Mouse (Mus musculus): ENCODE measurements around the gene Etfb. TPM values are rescaled to one million over a fixed set of nuclear protein-coding genes. Genes with fewer than 3 reads are reported as not detected.

Etfb gene
- polyA plus RNA-seq, 1 experiment from 2014 or later = 232 TPM

DNA sequence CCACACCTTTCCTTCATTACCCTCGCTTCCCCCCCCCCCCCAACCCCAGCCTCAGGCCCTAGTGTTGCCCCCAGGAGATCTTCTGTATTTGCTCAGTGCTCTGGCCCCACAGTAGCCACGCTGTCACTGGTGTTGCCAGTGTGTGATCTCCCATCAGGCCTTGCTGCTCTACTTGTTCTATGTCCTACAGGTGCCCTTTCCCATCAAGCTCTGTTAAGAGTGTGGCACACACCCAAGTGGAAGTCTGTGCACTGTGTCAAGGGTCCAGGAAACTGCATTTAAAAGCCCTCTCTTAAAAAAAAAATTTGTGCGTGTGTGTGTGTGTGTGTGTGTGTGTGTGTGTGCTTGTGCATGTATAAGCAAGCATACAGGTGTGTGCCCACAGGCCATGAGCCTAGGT, 4.4 kb downstream of the Etfb start:
- DNase-seq (ENCODE audit: low spot score) = no peak

DNA sequence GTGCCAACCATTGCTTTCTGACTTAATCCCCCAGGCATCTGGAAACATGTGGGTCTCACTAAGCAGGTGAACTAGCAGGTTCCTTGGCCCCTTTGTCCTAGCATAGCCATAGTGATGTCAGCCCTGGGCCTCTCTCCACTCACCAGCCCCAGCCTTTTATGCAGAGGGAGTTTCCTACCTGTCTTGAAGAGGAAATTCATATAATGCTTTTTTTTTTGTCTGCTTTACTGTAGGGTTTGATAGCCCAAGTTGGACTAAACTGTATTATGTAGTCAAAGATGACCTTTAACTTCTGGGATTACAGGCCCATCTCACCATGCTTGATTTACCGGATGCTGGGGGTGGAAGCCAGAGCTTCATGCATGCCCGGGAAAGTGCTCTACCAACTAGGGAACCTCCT, 5.9 kb downstream of the Etfb start:
- DNase-seq (ENCODE audit: low spot score) = no peak

DNA sequence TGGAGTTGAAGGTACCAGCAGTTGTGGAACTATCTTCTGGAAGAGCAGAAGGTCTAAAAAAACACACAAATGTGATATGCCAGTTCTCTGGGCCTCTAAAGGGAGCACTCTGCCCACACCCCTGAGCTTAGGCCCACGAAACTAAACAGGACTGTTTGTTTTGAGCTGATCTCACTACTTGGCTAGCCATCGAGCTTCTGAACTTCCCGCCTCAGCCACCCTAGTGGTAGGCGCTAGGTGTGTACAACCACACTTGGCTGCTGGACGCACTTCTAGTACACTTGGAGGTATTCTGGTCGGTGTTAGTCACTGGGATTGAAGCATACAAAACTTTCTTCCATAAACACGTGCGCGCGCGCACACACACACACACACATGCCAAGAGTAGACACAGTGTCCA, 7.8 kb downstream of the Etfb start:
- no peak for DNase-seq (ENCODE audit: low spot score)

DNA sequence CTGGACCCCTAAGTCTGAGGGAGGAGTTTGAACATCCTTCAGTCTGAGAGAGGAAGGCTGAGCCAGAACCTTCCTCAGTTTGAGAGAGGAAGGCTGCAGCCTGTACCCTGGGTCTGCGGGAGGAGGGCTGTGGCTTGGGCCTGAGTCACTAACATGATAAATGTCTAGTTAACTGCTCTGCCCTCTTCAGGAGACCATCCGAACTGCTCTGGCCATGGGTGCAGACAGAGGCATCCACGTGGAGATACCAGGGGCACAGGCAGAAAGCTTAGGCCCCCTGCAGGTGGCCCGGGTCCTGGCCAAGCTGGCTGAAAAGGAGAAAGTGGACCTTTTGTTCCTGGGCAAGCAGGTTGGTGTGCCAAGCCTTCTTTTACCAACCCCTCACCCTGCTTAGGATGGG, 8.7 kb downstream of the Etfb start:
- peak; percentile 40 for DNase-seq (ENCODE audit: low spot score)

DNA sequence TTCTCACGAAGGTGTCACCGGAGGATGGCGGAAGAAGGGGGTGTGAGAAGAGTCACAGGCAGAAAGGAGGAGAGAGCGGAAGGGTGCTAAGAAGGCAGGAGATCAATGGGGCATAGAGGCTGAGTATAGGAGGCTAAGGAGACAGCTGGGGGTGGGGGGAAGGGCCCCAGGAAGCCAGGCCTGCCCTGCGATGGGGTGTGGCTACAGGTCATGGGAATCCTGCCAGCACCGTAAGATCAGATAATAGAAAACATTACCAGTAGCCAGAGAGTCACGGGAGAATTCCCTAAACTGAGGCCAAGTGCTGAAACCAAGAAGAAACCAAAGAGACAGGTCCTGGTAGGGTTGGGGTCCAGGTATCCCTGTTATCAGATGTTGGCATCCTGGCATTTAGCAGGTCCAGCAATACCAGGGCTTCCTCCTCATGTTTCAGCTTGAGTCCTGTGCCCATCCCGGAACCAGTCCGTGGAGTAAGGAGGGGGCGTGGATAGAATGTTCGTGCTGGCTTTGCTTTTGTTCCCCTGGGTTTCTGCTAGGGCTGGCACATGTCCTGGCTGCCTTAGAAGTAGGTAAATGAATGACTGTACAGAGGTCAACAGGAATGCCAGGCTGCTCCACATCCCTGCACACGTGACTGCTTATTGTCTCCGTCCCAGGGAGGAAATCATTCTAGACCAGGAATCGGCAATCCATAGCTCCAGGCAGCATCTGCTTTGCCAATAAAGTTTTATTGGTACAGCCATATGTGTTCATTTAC, 9.9 kb downstream of the Etfb start:
- no peak for DNase-seq (ENCODE audit: low spot score)

DNA sequence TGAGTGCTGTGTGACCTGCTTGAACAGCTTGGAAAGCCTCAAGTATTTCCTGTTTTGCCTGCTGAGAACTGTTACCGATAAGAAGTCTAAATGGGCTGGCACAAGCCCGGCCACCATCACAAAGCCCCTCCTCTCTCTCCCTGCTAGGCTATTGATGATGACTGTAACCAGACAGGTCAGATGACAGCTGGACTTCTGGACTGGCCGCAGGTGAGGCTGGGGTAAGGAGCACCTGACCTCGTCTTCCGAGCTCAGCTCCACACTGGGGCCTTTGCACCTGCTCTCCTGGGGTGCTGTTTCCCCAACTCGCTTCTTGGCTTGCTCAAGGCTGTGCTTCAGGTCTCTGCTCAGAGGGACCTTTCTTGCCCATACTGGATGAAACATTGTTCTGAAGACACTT, 10.5 kb downstream of the Etfb start:
- DNase-seq (ENCODE audit: low spot score) = no peak

DNA sequence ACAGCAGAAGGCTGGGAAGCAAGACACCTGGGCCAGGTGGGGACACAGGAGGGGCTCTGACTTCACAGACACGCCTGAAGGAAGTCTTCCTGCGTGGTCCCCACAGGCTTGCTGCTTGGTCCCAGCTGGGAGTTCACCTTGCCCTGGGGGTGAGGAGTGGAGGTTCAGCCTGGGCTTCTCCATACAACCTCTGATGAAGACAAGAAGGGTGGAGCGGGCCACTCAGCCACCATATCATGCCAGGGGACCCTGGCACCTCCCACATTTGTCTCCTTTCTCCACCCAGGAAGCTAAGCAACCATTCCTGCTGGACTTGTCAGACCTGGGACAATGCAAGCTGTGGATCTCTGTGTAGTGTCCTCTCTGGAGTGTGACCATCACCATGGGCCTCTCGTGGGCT, 19.0 kb downstream of the Etfb start, which contains the start of gene Vsig10l:
Gene Vsig10l, plus strand, starts transcription at position 301 of the 400 bp plus-strand sequence.
- no peak for DNase-seq (ENCODE audit: low spot score)

DNA sequence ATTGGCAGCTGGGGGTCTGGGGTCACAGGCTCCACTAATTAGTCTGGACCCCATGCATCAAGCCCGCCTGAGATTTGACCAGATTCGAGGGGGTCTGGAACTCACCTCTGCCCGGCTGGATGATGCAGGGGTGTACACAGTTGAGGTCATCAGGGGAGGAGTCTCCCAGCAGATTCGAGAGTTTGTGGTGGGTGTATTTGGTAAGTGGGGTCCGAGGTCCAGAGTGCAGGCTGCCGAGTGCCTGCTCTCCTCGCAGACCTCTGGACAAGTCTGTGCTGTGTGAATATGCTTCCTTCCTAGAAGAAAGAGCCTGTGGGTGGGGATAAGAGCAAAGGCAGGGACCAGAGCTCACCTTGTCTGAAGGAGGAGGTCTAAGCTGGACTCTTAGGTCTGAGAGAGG, 20.1 kb downstream of the Etfb start:
- DNase-seq (ENCODE audit: low spot score) = no peak

DNA sequence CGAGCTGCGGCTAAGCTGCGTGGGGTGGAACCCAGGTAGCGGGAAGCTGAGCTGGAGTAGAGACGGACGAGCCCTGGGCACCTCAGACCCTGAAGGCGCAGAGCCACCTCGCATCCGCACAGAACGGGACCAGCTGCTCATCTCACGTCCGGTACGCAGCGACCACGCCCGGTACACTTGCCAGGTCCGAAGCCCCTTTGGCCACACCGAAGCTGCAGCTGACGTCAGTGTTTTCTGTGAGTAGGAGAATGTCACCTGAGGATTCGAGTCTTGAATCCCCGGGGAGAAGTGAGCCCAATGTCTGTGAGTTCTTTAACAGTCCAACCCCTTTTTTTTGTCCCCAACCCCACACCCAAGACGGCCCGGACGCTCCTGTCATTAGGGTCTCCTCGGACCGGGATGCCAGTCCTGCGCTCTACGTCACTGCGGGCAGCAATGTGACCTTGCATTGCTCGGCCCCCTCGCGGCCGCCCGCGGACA, 21.0 kb downstream of the Etfb start:
- no peak for DNase-seq (ENCODE audit: low spot score)

DNA sequence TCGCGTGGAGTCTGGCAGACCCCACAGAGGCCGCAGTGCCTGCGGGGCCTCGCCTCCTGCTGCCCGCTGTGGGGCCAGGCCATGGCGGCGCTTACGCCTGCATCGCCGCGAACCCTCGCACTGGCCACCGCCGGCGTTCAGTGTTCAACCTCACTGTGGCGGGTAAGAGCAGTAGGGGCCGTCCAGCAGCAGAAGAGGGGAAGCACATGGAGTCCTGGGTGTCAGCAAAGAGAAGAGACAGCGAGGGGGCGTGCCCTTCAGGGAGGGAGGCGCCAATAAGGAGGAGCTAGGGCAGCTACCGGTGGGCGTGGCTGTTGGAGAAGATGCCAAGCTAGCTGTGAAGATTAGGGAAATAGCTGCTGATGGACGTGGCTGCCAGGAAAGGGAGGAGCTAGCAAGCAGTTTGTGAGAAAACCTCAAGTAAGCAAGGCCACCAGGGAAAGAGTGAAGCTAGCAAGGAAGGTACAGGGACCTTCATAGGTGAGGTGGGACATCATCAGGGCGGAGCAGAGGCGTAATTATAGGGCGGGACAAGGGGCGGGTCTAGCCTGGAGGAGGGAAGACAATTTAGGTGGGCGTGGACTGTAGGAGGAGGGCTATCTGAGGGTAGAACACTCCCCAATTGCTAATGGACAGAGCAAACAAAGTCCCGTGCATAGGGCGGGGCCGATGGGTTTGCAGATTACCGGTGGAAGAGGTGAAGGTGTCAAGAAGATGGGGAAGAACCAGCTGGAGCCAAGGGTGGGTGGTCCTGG, 21.6 kb downstream of the Etfb start:
- peak; percentile 86 for DNase-seq (ENCODE audit: low spot score)

DNA sequence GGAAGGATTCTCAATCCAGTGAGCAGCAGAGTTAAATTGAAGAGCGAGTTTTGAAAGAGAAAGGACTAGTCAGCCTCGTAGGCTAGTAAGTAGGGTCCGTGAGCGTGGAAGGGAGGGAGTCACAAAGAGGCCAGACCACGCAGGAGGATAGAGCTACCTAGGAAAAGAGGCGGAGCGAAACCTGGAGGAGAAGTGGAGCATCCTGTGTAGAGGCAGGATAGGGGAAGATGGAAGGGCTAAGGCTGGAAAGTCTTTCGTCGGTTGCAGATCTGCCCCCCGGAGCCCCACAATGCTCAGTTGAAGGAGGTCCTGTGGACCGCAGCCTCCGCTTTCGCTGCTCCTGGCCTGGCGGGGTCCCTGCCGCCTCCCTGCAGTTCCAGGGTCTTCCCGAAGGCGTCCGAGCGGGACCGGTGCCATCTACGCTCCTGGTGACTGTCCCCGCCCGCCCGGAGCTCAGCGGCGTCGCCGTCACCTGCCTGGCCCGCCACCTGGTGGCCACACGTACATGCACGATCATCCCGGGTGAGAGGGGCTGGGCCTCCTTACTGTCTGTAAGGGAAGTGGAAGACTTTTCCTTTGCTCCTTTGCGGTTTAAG, 22.3 kb downstream of the Etfb start:
- peak; percentile 80 for DNase-seq (ENCODE audit: low spot score)

DNA sequence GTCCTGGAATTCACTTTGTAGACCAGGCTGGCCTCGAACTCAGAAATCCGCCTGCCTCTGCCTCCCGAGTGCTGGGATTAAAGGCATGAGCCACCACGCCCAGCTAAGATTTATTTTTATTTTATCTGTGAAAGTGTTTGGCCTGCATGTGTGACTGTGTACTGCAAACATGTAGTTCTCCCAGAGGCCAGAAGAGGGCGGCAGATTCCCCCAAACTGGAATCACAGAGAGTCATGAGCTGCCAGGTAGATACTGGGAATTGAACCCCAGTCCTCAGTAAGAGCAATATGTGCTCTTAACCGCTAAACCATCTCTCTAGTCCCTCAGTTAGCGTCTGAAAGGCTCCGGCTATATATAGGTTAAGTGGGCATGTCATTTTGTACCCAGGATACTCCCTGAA, 26.5 kb downstream of the Etfb start:
- peak; percentile 49 for DNase-seq (ENCODE audit: low spot score)

DNA sequence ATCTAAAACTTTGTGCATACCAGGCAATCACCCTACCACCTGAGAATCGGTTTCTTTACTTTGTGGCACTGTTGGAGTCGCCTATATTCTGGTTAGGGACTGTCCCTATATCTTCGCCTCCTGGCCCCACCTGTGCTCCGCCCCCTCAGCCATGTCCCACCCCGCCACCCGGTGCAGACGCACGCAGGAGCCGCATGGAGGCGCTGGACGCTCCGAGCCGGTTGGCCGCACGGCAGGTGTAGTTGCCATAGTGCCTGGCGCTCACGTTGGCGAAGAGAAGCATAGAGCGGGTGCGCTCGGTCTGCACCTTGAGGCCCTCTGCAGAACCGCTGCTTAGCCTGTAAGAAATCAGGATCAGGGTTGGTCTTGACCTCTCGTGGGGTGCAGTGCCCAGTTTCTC, 31.8 kb downstream of the Etfb start:
- peak; percentile 25 for DNase-seq (ENCODE audit: low spot score)

DNA sequence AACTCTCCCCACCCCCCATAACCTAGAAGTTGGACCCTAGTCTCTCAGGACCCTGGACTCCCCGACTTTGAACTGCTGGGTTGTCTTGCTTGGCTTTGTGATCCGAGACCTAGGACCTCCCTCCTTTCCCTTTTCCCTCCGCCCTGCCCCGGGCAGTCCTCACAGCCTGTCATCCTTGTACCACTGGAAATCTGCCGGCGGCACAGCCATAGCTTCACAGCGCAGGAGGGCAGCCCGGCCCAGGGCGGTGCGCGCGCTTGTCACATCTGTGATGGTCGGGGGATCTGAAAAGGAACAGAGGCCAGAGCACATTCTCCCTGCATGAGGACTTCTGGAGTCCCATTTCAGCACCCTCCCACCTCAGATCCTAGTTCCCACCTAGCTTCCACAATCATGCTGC, 32.5 kb downstream of the Etfb start:
- no peak for DNase-seq (ENCODE audit: low spot score)

DNA sequence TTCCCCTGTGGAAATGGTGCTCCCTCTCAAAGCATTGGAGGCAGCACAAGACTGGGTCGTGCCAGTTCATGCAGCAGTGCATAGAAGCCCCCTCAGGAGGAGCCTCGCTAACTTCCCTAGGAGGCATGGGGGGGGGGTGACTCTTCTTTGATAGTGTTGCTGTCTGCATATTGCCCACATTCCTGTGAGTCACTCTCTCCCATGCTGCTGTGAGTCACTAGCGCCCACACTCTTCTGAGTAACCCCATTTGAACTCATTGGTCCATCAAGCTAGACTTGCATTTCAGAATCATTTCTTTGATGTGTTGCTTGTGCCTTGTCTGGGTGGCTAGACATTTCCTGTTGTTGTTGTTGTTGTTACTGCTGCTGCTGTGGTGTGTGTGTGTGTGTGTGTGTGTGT, 37.3 kb downstream of the Etfb start:
- no peak for DNase-seq (ENCODE audit: low spot score)

DNA sequence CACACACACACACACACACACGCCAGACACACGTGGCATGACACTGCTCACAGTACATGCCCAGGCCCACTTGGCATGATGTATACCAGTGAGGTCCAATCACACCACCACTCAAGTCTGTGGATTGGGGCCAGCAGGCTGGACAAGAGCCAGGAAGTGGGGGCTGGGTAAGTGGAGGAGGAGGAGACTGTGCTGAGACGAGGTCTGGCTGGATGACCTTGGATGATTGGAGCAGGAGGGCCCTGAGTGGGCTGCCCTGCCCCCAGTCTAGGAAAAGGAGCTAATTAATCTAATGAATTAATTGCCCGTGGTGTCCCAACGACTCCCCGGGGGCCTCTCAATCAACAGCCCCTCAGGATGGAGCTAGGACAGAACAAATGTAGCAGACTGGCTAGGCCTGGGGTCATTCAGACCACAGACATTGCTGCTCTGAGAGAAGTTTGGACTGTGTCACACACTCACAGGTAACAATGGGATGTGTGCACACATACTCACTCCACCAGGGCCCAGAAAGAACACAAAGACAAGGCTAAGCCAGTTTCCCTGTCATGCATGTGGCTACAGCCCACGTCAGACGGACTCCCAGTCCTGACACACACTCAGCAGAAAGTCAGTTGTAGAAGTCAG, 38.3 kb downstream of the Etfb start:
- DNase-seq (ENCODE audit: low spot score) = no peak

DNA sequence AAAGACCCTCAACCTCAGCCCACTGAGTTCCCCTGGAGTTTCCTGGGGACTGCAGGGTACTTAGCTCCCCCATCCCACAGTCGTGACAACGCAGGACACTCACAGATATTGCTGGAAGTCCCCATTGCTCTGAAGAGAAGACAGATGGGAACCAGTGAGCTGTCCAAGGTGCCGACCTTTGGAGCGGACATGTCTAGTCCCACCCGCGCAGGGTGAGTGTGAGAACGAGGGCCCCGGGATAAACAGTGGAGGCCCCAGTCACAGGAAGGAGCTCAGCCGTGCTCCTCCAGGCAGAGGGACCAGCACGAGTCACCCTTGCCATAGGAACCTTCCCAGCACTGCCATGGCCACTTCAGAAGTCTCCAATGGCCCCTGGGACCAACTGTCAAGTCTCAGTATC, 39.4 kb downstream of the Etfb start:
- DNase-seq (ENCODE audit: low spot score) = no peak

DNA sequence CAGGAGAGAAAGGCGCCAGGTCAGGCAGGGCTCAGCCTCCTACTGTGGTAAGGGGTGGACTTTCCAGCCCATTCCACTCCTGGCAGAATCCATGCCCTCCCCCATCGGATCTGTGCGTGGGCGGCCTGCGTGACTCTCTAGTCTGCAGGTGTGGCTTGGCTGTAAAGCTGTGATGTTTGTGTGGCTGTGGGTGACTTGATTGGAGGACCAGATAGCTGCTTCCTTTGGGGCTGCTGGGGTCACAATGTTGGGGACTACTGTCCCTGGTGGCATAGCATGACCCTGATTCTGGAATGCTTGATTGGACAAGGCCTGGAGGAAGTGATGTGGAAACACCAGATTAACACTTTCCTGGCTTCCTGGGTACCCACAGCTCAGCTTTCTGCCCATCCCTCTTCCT, 44.8 kb downstream of the Etfb start:
- DNase-seq (ENCODE audit: low spot score) = no peak

DNA sequence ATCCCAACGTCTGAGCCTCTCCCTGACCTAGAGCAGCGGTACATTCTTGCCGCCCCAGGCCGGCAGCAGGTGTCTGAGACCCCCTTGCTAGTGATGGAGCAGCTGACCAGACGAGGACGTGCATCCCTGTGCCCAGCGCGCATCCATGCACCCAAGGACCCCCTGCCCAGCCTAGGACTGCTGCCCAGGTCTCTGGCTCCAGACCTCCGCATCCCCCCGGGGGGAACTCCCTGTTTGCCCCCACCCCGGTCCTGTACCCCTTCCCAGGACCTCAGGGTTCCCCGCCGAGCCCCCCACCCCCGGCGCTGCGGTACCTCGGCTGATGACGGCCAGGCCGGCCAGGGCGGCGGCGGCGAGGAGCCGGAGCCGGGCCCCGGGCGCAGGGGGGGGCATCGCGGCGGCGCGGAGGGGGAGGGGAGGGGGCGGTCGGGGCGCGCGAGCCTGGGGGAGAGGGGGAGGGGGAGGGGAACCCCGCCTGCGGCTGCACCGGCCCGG, 45.8 kb downstream of the Etfb start, which contains the start of gene Iglon5:
Gene Iglon5, minus strand, starts transcription at position 445 of the 495 bp plus-strand sequence.
- DNase-seq (ENCODE audit: low spot score) = no peak

DNA sequence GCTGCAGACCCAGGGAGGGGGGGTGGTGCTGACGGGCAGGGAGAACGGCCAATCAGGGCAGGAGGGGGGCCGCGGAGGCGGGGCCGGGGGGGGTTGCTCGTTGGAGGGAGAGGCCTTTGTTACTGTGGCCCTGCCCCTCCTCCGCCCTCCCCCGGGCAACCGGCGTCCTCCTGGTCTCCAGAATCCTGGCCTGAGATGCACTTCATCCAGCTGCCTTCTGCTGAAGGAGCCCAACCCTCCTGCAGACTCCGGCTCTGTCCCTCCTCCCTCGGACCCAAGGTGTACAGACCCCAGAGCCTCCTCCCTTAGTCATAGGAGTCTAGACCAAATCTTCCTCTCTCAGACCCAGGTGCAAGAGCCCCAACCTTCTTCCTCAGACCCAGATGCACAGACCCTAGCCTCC, 46.3 kb downstream of the Etfb start:
- DNase-seq (ENCODE audit: low spot score) = no peak

DNA sequence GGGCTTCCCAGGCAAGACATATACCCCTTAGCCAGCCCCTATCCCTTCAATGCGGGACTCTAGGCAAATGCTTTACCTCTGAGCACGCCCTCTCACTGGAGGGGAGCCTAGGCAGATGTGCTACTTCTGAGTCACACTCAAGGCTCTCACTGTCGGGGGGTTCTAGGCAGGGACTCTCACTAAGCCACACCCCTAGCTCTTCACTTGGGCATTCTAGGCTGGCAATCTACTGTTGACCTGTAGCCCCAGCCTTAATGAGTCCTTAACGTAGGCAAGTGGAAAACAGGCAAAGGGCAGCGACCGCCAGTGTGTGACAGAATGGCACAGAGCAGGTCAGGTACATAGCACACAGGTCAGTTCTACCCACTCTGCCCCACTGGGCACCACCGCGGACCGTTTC, 47.0 kb downstream of the Etfb start:
- no peak for DNase-seq (ENCODE audit: low spot score)

Data from thymus, postnatal 0 days (tissue).